Mouse (Mus musculus) megakaryocyte progenitor cell, adult 5-6 weeks (primary cell): ENCODE measurements around the gene Igdcc4. TPM values are rescaled to one million over a fixed set of nuclear protein-coding genes. Genes with fewer than 3 reads are reported as not detected.
A peak's percentile ranks its signal among the peaks of the same experiment; 100 is the strongest.
"Not testable (repeated sequence)": the region's sequence is repeated elsewhere in the genome, so short reads cannot be mapped to it uniquely, and the experiment has no call there.

ENCODE experiments used
- ATAC-seq: replicated peaks from 2 replicates; pipeline ENCODE4 v1.8.0; 2016; ENCODE audit warnings: mild to moderate bottlenecking, moderate TSS enrichment, inconsistent platforms; ENCODE audit not compliant: poor library complexity
- total RNA-seq, 2 experiments: library from RNA; stranded (forward) in 1 of 2; stranded (reverse) in 1 of 2; fragments of 157-497, 149-512 nt in 1 of 2; fragments of 200-1000 nt in 1 of 2; gene quantifications; 2 replicates each; pipeline versions ENCODE4 v1.2.3 to v1.2.4; 2015 to 2017

The Igdcc4 gene
- total RNA-seq (2015) (0.02 TPM in 1 of 2 replicates, not detected in the other), total RNA-seq (2017) (under 0.01 and 0.07 TPM in 2 replicates)

DNA sequence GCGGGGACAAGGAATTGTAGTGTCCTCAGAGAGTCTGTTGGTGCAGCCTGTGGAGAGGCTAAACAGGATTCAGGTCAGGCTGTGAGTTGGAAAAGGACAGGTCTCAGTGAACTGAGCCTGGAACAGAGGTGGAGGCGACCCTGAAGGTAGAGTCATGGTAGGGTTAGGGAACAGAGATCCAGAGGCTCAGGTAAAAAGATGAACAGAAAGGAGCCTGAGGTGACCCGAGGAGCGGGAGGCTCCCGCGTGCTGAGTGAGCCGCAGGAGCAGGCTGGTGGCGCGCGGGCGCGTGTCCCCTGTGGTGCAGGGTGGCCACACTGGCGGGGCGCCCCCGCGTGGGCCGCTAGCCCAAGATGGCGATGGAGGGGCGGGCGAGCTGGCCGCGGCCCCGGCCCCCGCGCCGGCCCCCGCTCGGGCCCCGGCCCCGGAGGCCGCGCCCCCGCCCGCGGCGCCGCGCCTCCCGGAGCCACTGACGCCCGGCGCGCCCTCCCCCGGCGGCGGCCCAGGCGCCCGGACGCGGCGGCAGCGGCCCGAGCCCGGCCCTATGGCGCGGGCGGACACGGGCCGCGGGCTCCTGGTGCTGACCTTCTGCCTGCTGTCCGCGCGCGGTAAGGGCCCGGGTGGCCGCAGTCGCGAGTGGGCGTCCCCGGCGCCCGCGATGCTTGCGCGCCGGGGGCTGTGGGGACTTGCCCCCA is at the start of gene Igdcc4:
Igdcc4 (plus strand) TSS at position 496 of the 695 bp plus-strand sequence.
- no peak for ATAC-seq

DNA sequence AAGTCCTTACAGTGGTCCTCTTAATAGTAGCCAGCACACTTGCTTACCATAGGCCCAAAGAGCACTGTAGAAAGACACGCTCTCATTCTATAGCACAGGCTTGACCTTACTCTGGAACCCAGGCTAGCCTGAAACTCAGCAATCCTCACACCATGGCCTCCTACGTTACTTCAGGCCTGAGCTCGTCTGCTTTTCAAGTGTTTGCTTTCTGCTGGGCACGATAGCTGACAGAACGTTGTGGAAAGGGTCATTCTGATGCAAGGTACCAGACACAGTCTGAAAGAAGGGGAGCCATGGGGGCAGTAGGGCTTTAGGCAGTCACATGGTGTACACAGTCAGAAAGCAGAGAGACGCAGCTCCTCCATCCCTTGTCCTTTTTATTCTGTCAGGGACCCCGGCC is 37.0 kb upstream of the Igdcc4 start:
- ATAC-seq: no peak

DNA sequence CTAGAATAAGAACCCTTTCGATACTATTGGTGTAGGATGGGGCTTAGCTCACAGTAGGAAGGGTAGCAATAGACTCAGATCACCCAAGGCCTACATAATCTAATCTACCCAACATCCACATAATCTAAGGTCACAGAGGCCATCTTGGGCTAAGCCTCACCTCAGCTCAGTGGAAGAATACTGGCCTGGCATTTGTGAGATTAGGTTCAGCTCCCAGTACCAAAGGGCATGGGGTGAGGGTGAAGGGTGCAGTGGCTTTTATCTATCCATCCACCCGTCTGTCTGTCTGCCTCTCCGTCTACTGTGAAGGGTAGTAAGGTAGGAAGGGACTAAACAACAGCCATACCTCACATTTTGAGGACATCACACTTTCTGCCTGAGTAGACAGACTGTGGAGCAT is 30.7 kb upstream of the Igdcc4 start:
- peak; percentile 95 for ATAC-seq

DNA sequence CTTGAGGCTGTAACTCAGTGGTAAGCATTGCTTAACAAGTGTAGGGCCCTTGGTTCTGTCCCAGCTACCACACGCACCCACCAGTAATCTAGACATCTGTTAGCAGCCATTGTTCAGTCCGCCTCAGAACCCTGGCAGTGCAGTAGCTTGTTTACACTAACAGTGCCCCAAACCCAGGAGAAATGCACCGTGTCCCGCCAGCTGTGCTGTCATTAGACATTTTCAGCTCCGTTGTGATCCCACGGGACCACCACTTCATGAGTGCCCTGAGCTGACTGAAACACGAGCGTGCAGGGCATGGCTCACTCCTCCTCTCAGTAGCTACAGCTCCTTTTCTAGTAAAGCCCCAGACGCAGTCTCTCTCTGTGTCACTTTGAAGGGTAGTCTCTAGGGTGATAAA is 27.7 kb upstream of the Igdcc4 start:
- ATAC-seq: no peak

DNA sequence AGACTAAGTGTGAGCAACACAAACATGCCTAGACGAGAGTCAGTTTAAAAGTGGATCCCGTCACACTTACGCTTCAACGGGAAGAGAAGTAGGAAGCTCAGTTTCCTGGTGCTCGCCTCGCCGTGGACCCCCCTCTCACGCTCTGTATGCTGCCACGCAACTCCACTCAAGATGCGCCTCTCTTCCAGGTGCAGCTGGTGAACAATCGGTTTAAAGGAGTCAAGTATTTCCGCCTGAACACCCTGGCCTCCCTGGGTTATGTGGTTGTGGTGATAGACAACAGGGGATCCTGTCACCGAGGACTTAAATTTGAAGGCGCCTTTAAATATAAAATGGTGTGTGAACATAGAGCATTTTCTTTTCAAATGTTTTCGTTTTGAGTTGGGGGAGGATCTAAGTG is 27.0 kb upstream of the Igdcc4 start:
- ATAC-seq: no peak

DNA sequence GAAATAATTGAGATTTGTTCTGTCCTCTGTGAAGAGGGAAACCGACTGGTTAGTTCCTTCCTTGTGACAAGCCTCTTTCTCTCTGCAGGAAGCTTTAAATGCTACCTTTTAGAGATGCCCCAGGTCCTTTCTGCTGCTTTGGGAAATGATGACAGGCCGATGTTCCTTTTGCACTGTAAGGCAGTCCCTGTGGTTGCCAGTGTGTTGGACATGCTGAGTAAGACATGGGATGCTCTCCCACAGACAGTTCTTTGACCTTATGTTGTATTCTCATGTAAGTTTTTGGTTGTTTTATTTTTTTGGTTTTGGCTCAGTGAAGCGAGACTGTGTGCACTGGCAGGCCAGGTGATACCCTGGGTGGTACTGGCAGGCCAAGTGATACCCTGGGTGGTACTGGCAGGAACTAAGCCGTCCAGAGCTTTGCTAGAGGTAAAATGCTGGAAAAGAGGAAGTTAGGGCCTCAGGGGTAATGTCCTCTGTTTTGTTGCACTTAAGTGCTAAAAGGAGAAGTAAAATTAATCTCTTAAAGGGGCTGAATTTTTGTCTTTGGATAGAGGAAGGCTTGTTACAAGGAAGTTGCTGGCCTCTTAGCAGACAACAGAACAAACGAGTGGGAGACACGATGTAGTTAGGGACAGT is 26.3 kb upstream of the Igdcc4 start:
- ATAC-seq: peak; percentile 60

DNA sequence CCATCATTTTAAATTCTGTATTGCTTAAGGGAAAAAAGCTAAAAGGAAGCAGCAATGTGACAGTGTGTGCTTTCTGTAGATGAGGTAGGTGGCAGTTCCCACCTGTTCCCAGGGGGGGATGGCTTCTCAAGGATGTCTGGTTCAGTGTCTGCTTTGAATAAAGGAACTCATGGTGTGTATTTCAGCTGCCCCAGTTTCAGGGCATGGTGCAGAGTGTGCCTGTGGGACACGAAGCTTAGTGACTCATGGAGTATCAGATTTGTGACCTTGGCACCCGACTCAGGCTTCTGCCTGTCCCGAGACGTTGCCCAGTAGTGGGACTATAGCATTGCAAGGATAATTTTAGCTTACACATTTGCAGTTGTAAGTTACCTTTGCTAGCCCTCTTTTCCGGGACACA is 23.8 kb upstream of the Igdcc4 start:
- no peak for ATAC-seq

DNA sequence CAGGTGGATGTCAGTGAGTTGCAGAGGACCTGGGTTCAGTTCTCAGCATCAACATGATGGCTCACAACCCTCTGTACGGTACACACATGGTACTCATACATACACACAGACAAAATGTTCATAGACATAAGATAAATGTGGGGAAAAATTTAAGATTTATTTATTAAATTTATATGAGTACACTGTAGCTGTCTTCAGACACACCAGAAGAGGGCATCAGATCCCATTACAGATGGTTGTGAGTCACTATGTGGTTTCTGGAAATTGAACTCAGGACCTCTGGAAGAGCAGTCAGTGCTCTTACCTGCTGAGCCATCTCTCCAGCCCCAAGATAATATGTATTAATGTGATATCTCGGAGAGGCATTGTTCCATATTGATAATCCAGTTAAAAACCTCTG is 21.1 kb upstream of the Igdcc4 start:
- not testable (repeated sequence) for ATAC-seq

DNA sequence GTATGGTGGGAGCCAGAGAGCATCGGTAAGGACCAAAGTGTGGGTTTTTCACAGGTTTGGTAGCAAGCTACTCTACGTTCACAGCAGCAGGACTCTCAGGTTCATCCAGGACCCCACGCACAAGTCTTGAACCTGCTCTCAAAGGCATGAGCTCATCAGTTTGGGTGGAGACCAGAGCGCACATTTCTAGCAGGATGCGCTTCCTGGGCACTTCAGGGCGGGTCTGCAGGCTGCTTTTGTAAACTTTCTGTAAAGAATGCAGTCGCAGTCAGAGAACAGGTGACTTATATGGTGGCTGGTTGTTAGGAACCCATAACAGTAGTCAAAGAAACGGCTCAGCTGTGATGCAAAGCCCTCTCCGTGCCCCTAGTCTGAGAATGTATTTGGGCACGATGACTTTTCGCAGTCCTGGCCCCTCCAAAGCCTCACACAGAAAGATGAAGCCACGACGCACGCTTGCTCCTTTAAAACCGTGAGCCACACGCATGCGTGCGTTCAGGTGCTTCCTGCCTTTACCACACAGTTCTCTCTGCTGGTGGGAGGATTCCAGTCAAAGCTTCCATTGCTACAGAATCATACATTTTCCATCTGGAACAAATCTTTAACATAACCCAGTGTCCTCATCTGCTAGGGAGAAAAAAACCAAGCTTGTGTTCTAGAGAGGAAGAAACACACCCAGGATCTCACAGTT is 18.1 kb upstream of the Igdcc4 start:
- no peak for ATAC-seq

DNA sequence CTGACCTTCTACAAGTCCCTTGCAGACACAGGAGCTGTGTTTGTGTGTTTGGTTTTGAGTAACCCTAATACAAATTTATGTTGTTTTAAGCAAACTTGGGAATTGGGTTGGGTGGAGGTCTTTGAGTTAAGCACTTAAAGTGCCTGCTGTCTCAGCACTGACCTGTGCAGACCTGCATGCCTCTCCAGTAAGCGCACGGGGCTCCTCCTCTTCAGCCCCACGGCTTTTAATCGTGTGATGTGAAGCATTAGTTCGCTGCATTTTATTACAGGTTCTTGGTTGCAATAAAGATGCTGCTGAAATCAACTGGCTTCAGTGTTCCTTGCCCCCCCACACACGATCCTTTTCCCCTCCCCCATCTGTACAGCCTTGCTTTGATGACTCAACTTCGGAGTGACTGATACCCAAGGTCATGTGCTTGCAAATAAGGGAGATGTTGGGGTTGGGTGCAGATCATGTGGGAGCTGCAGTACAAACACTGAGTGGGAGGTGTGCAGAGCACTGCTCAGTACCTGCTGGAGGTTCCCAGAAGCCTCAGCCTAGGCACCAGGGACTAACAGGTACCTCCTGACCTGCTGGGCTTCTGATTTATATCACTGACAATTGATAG is 17.0 kb upstream of the Igdcc4 start:
- no peak for ATAC-seq

DNA sequence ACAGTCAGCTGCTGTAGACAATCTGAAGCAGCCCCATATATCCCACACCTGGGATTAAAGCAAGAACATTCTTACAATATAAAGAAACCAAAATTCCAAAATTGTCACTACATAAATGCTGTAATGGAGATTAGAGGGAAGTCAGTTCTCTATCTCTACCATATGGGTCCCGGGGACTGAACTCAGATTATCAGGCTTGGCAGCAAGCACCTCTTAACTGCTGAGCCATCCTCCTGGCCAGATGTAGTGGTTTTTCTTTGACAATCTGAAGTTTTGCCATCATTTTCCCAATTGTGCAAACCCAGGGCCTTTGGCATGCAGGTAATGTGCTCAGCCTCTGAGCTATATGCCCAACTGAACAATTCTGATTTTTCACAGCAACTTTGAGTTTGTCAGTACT is 16.0 kb upstream of the Igdcc4 start:
- ATAC-seq: peak; percentile 61; the same call in 1 of the 2 replicates

DNA sequence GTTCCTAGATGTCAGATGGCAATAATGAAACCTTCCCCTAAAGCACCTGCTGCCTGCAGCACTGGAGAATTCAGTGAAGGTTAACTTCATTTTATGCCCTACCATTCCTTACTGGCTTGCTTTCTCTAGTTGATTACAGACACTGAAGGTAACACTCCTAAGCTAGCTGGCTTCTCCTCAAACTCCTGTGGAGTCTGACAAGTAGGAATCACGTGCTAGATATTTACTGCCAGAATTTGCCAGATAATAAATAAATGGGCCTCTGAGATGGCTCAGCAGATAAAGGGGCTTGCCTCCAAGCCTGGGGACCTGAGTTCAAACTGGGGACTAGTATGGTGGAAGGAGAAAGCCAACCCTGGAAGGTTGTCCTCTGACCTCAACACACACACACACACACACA is 14.5 kb upstream of the Igdcc4 start:
- ATAC-seq: no peak

DNA sequence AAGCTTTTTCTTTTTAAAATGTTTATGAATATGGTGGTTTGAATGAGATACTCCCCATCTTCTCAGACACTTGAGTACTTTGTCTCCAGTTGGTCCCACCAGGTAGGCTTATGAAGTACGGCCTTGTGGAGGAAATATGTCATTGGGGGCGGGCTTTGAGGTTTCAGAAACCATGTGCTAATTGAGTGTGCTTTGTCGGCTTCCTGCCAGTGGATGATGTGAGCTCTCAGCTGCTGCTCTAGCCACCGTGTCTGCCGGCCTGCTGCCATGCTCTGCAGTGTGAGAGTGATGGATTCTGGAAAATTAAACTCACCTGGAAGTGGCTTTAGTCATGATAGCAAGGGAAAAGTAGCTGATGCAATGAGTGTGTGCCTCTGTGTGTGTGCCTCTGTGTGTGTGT is 13.8 kb upstream of the Igdcc4 start:
- ATAC-seq: peak; percentile 57; the same call in 1 of the 2 replicates

DNA sequence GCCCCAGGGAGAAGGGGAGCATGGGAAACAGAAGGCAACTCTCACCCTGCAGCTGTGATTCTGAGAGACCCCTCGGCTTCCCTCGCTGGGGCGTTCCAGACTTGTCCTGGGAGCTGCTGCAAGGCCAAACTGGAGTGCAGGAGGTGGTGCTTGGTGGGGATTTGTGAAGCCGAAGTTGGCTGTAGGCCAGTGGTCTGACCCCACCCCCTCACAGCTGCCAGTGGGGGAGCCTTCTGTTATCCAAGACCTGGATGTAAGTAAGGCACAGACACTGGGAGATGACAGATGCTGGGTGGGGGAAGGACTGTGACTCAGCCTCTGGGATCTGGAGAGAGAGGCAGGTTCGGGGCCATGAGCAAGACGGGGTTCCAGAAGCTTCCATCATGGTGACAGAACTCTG is 7.0 kb upstream of the Igdcc4 start:
- no peak for ATAC-seq

DNA sequence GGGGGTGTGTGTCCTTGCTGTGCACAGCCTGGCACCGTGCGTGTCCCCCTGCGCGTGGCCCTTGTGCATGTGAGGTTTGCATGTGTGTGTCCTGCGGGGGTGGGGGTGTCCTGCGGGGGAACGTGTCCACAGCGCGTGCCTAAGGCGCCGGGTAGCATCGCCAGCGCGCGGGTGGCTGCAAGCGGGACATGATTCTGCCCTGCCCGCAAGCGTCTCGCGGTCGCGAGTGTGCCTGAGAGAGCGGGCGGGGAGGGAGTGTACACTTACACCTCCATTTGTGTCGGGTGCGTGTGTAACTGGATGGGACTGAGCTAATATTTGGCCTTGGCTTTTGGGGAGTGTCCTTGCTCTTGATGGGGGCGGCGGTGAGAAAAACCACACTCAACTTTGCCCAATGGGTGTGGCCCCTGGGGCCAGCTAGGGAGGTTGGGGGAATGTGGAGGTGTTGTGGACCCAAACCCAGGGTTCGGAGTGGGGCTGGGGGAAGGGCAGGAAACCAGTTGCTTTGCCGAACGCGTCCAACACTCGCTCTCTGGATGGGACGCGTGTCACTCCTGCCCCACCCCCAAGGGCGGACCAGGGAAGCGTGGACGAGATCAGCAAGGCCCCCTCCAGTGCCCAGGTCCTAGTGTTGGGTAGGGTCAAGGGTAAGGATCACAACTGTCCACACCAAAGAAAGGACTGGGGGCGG is 545 bp downstream of the Igdcc4 start:
- no peak for ATAC-seq

DNA sequence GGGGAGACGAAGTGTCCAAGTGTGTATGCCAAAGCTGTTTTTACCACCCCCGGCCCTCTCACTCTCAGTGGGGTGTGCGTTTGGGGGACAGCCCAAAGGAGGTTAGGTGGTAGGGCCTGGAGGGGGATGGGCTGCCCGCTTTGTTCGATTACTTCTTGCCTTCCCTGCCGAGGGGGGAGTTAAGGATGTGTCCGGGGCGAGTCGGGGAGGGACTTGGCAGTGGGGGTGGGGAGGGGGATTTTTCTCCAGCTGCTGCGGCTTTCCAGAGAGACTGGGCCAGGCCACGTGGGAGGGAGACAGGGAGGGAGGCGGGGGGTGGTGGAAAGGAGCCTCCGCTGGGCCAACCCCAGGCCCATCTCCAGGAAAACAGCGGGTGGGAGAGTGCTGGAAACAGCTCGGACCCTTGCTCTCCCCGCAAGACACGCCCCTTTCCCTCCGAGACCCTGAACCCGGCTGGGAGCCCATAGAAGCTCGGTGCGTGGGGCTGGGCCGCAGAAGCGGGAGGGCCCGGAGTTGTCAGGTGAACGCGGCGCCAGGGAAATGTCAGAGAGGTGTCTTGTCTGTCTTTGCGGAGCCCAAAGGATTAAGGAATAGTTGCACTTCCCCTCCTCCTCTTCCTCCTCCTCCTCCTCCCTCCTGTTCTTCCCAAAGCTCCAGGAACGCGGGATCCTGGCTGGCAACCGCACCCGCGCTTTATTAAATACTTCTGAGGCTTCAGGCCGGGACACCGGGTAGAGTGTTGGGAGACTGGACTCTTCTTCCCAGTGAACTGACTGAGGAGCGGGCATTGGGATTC is 1.3 kb downstream of the Igdcc4 start:
- no peak for ATAC-seq

DNA sequence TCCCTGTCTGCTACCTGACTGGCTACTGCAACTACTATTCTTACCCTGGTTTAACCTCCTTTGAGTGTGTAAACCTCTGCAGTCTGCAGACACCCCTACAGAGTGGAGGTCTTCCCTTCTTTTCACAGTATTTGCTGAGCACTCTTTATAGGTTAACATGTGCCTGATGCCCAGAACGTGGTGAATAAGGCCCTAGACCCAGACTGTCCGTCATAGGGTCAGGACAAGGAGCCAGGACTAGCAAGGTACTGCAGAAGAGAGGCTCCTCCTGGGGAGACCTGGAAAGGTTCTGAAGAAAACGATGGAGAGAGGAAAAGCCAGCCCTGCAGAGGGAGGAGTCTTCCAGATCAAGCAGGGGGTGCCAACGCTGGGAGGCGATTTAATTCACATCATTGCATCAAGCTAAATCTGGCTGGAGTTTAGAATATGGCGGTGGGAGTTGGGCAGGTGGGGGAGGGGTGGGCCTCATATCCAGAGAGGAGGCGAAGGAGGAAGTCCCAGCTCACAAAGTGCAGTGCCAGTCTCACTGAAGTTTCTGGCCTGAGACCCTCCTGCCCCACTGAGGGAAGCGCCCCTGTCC is 2.0 kb downstream of the Igdcc4 start:
- no peak for ATAC-seq

DNA sequence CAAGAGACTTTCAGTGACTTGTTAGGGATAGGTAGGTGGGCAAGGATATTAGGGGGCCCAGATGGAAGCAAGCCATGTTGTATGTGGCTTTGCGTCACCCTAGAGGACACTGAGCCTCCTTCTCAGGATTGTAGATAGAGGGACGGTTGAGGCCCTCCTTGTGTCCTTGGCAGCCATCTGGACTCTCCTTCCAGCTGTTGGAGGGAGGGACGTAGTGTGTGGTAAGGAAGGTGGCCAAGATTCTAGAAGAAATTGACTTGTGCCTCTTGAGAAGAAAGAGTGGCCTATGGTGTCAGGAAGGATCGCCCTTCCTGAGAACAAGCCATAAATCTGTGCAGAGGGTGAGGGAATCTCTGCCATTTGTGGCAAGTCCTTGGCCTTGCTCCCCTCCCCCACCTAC is 5.5 kb downstream of the Igdcc4 start:
- no peak for ATAC-seq

DNA sequence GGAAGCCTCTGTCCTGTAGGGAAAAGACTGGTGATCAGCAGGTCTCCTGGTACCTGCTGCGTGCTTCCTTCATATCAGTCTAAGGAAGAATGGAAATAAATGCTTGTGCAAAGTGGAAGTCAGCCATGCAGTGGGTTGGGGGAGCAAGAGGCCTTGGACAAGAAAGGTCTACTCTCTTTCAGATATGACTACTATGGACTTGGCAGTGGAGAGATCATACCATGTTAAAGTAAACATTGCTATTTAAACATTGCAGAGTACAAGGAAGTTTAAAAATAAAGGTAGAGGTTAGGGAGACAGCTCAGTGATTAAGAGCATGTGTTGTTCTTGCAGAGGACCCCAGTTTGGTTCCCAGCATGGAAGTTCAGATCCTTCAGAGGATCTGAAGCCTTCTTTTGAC is 6.6 kb downstream of the Igdcc4 start:
- ATAC-seq: no peak
